Mouse (Mus musculus): ENCODE measurements at regions not wholly inside any gene's neighbourhood (a gene's known extent, or its start where the extent isn't known, plus 50 kb on each side); places are given as distances from the start of the nearest gene placed in this dataset.

GRCm38 (mm10) chr4:66993740-66994139 is 166.4 kb downstream of the Tlr4 start:
- Histone ChIP-seq H3K27me3 (ENCODE audit: insufficient read depth, low read length) (no peaks in the 10 kb centered on the region), H3K9ac (ENCODE audit: low read depth, low read length) (no peak overlapping the region), H3K9me3 (replicated peaks; ENCODE audit: low read length) (no peaks in the 10 kb centered on the region), H3K4me3 (replicated peaks; ENCODE audit: low read depth, low read length) (no peak overlapping the region), H3K4me1 (replicated peaks; ENCODE audit: insufficient read depth, low read length) (no peaks in the 10 kb centered on the region), H3K4me2 (ENCODE audit: low read length) (no peak overlapping the region), H3K27ac (no peak overlapping the region), H3K36me3 (ENCODE audit: insufficient read depth, low read length) (no peaks in the 10 kb centered on the region)
- no peak for TF ChIP-seq CTCF (IDR thresholded peaks at IDR 0.05; ENCODE audit: low read depth)
- ATAC-seq (replicated peaks; ENCODE audit: low FRiP score, low read depth) (no peak), DNase-seq (ENCODE audit: low spot score) (peak; percentile 8)
- WGBS = 74% methylated on average over 5 of the region's 5 CpGs

GRCm38 (mm10) chr4:67006220-67006768 is 178.9 kb downstream of the Tlr4 start:
- no peak overlapping the region for H3K4me3 ChIP-seq (replicated peaks; ENCODE audit: low read depth, low read length)
- H3K36me3 ChIP-seq (ENCODE audit: insufficient read depth, low read length) = no peaks in the 10 kb centered on the region
- ATAC-seq (replicated peaks; ENCODE audit: low FRiP score, low read depth) (no peak), DNase-seq (ENCODE audit: low spot score) (no peak)
- no peaks in the 10 kb centered on the region for H3K4me1 ChIP-seq (replicated peaks; ENCODE audit: insufficient read depth, low read length)
- no peak overlapping the region for H3K27ac ChIP-seq
- no peak for TF ChIP-seq CTCF (IDR thresholded peaks at IDR 0.05; ENCODE audit: low read depth)
- no peak overlapping the region for H3K9ac ChIP-seq (ENCODE audit: low read depth, low read length)
- no peaks in the 10 kb centered on the region for H3K9me3 ChIP-seq (replicated peaks; ENCODE audit: low read length)
- H3K4me2 ChIP-seq (ENCODE audit: low read length) = no peak overlapping the region
- H3K27me3 ChIP-seq (ENCODE audit: insufficient read depth, low read length) = no peaks in the 10 kb centered on the region

GRCm38 (mm10) chr4:67011682-67012081 is 184.3 kb downstream of the Tlr4 start:
- Histone ChIP-seq H3K27me3 (ENCODE audit: insufficient read depth, low read length) (no peaks in the 10 kb centered on the region), H3K9me3 (replicated peaks; ENCODE audit: low read length) (no peaks in the 10 kb centered on the region), H3K4me2 (ENCODE audit: low read length) (no peak overlapping the region), H3K4me1 (replicated peaks; ENCODE audit: insufficient read depth, low read length) (no peaks in the 10 kb centered on the region), H3K4me3 (replicated peaks; ENCODE audit: low read depth, low read length) (no peak overlapping the region), H3K9ac (ENCODE audit: low read depth, low read length) (no peak overlapping the region), H3K27ac (no peak overlapping the region), H3K36me3 (ENCODE audit: insufficient read depth, low read length) (no peaks in the 10 kb centered on the region)
- 72% methylated on average over 3 of the region's 3 CpGs for WGBS
- DNase-seq (ENCODE audit: low spot score) (no peak), ATAC-seq (replicated peaks; ENCODE audit: low FRiP score, low read depth) (no peak)
- no peak for TF ChIP-seq CTCF (IDR thresholded peaks at IDR 0.05; ENCODE audit: low read depth)

GRCm38 (mm10) chr4:67044038-67044437 is 216.7 kb downstream of the Tlr4 start:
- Histone ChIP-seq H3K4me2 (ENCODE audit: low read length) (no peak overlapping the region), H3K36me3 (ENCODE audit: insufficient read depth, low read length) (no peaks in the 10 kb centered on the region), H3K27ac (no peak overlapping the region), H3K9me3 (replicated peaks; ENCODE audit: low read length) (no peaks in the 10 kb centered on the region), H3K4me1 (replicated peaks; ENCODE audit: insufficient read depth, low read length) (no peaks in the 10 kb centered on the region), H3K27me3 (ENCODE audit: insufficient read depth, low read length) (no peaks in the 10 kb centered on the region), H3K4me3 (replicated peaks; ENCODE audit: low read depth, low read length) (no peak overlapping the region), H3K9ac (ENCODE audit: low read depth, low read length) (no peak overlapping the region)
- WGBS = 68% methylated on average over 3 of the region's 3 CpGs
- ATAC-seq (replicated peaks; ENCODE audit: low FRiP score, low read depth) = no peak
- DNase-seq (ENCODE audit: low spot score) = no peak
- no peak for TF ChIP-seq CTCF (IDR thresholded peaks at IDR 0.05; ENCODE audit: low read depth)

All from kidney, postnatal 0 days (tissue).